Mouse (Mus musculus): ENCODE measurements around the gene Lsamp. TPM values are rescaled to one million over a fixed set of nuclear protein-coding genes. Genes with fewer than 3 reads are reported as not detected.

The Lsamp gene
- total and polyA plus RNA-seq, 2 experiments from 2014 or later = 122 to 157 TPM

DNA sequence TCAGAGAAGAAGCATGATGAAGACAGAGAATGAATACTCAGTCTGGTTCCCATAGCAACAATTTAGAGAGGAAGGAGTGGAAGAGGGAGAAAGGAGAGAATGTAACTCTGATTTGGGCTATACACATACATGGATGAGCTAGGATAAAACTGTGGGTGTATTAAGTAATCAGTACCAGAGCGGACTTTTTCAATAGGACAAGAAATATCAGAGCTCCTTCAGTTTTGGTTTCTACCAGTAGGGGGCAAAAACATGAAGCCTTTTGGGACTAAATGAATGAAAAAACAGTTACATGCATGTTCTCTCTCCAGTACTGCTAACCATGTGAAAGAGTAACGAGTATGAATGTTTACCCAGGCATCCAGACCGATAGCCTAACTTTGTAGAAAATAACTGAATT, 96.1 kb downstream of the Lsamp start:
- 75% methylated on average over 3 of the region's 3 CpGs for WGBS
- H3K9ac ChIP-seq (replicated peaks; ENCODE audit: low read length) = no peak overlapping the region

DNA sequence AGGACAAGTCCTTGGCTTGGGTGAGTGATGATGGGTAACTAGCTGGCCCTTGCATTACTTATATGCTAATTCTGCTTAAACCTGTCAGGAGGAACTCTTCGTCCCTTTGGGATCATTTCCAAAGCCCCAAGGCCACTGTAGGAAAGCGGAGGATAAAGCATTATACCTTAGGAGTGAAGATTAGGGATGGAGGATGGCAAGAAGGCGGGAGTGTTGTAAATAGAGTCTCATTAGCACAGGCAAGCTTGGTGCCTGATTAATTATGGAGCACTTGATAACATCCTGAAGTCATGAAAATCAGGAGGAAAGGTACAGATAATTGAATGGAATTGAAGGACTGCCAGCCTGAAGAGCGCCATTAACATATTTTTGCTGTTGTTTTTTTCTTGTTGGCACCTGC, 120.2 kb downstream of the Lsamp start:
- H3K27me3 ChIP-seq (ENCODE audit: insufficient read depth, low read length) = no peaks in the 10 kb centered on the region
- DNase-seq (ENCODE audit: low spot score) = no peak
- no peak for TF ChIP-seq CTCF (IDR thresholded peaks at IDR 0.05; ENCODE audit: low read depth)
- H3K4me2 ChIP-seq (ENCODE audit: low read depth, low read length) = no peak overlapping the region
- H3K9me3 ChIP-seq (ENCODE audit: low read length) = no peaks in the 10 kb centered on the region
- no peak overlapping the region for H3K9ac ChIP-seq (replicated peaks; ENCODE audit: low read length)
- H3K36me3 ChIP-seq (ENCODE audit: insufficient read depth, low read length) = no peaks in the 10 kb centered on the region
- ATAC-seq = no peak
- H3K27ac ChIP-seq = no peak overlapping the region
- H3K4me1 ChIP-seq (ENCODE audit: insufficient read depth, low read length) = no peaks in the 10 kb centered on the region
- WGBS = 64% methylated on average over 4 of the region's 4 CpGs
- no peak overlapping the region for H3K4me3 ChIP-seq (ENCODE audit: low read length)

More for the DNA sequence above, 96.1 kb downstream of the Lsamp start:
- peak; percentile 55 for TF ChIP-seq CTCF (IDR thresholded peaks at IDR 0.05; ENCODE audit: low read depth)
- no peak overlapping the region for H3K4me2 ChIP-seq (ENCODE audit: low read depth, low read length)
- no peaks in the 10 kb centered on the region for H3K9me3 ChIP-seq (ENCODE audit: low read length)
- peak; percentile 51 for DNase-seq (ENCODE audit: low spot score)
- H3K27ac ChIP-seq = no peak overlapping the region
- no peak for ATAC-seq
- H3K36me3 ChIP-seq (ENCODE audit: insufficient read depth, low read length) = no peaks in the 10 kb centered on the region
- H3K4me3 ChIP-seq (ENCODE audit: low read length) = no peak overlapping the region
- no peaks in the 10 kb centered on the region for H3K4me1 ChIP-seq (ENCODE audit: insufficient read depth, low read length)
- no peaks in the 10 kb centered on the region for H3K27me3 ChIP-seq (ENCODE audit: insufficient read depth, low read length)

DNA sequence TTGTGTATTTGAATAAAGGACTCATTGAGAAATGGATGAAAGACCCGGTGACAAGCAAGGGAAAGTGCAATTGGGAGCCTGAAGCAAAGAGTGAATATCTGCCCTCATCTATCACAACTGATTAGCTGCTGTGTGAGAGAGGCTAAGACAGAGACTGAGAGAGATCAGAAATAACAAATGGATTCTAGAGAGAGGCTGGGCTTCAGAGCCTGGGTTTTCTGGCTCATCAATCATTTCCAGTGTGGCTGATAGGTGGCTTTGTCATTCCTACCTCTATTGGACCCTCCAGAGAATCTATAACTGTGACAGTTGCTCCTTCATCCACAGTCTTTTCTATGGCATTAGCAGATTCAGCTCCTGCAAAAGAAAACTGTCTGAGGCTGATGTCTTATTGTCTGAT, 198.8 kb downstream of the Lsamp start:
- H3K4me3 ChIP-seq (ENCODE audit: low read length) = no peak overlapping the region
- no peak for ATAC-seq
- H3K9ac ChIP-seq (replicated peaks; ENCODE audit: low read length) = no peak overlapping the region
- DNase-seq (ENCODE audit: low spot score) = peak; percentile 3
- no peak for TF ChIP-seq CTCF (IDR thresholded peaks at IDR 0.05; ENCODE audit: low read depth)
- no peak overlapping the region for H3K27ac ChIP-seq
- 40% methylated on average over 1 of the region's 1 CpGs for WGBS
- no peaks in the 10 kb centered on the region for H3K27me3 ChIP-seq (ENCODE audit: insufficient read depth, low read length)
- H3K4me2 ChIP-seq (ENCODE audit: low read depth, low read length) = no peak overlapping the region
- no peaks in the 10 kb centered on the region for H3K4me1 ChIP-seq (ENCODE audit: insufficient read depth, low read length)
- H3K36me3 ChIP-seq (ENCODE audit: insufficient read depth, low read length) = no peaks in the 10 kb centered on the region
- H3K9me3 ChIP-seq (ENCODE audit: low read length) = no peaks in the 10 kb centered on the region

DNA sequence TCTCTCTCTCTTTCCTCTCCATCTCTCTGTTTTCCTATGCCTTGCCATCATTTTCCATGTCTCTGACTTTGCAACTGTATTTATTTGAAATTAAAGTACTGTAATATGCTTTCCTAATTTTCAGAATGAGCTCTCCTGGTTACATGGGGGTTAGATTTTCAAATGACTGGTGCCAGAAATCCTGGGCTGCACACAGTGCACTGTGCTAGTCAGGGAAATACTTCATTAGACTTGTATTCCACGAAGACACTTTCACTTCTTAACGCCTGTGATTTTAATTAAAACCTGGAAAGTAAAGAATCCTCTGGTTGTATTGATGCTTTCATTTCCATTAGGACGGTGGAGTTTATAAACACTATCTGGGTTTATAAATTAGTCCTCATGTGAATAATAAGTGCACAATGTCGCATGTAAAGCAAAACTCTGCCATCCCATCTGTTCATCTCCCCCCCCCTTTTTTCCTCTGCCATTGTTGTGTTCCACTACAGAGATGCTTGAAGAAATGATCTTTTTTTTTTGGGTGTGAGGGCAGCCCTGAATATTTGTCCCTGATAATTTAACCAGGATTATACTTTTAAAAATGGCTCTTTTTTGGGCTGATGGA, 203.9 kb downstream of the Lsamp start:
- WGBS = 48% methylated on average over 4 of the region's 4 CpGs

DNA sequence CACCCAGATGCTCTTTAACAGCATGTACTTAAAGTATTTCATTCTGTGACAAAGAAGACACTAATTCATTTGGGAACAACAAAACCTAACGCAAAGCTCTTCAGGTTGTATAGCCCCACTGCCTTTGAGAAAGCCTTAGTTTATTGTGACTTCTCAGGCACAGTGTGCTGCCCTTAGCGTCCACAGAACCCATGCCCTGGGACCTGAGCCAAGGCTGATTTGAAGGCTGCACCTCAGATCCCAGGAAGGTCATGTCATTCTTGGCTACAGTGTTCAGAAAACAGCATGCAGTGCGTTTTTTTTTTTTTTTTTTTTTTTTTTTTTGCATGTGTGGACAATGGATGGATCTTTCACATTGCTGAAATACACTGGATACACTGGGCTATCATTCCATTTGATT, 210.2 kb downstream of the Lsamp start:
- H3K4me1 ChIP-seq (ENCODE audit: insufficient read depth, low read length) = no peaks in the 10 kb centered on the region
- peak; percentile 68 for DNase-seq (ENCODE audit: low spot score)
- no peaks in the 10 kb centered on the region for H3K9me3 ChIP-seq (ENCODE audit: low read length)
- no peaks in the 10 kb centered on the region for H3K36me3 ChIP-seq (ENCODE audit: insufficient read depth, low read length)
- H3K9ac ChIP-seq (replicated peaks; ENCODE audit: low read length) = no peak overlapping the region
- 29% methylated on average over 3 of the region's 3 CpGs for WGBS
- no peaks in the 10 kb centered on the region for H3K27me3 ChIP-seq (ENCODE audit: insufficient read depth, low read length)
- H3K4me2 ChIP-seq (ENCODE audit: low read depth, low read length) = no peak overlapping the region
- no peak for TF ChIP-seq CTCF (IDR thresholded peaks at IDR 0.05; ENCODE audit: low read depth)
- H3K4me3 ChIP-seq (ENCODE audit: low read length) = no peak overlapping the region
- ATAC-seq = 0 out of 2 replicates have a peak, but pooled peaks have one; percentile 40
- H3K27ac ChIP-seq = no peak overlapping the region

More for the DNA sequence above, 203.9 kb downstream of the Lsamp start:
- TF ChIP-seq CTCF (IDR thresholded peaks at IDR 0.05; ENCODE audit: low read depth) = no peak
- Histone ChIP-seq H3K9me3 (ENCODE audit: low read length) (no peaks in the 10 kb centered on the region), H3K36me3 (ENCODE audit: insufficient read depth, low read length) (no peaks in the 10 kb centered on the region), H3K4me1 (ENCODE audit: insufficient read depth, low read length) (no peaks in the 10 kb centered on the region), H3K4me3 (ENCODE audit: low read length) (no peak overlapping the region), H3K27ac (no peak overlapping the region), H3K4me2 (ENCODE audit: low read depth, low read length) (no peak overlapping the region), H3K27me3 (ENCODE audit: insufficient read depth, low read length) (no peaks in the 10 kb centered on the region), H3K9ac (replicated peaks; ENCODE audit: low read length) (no peak overlapping the region)
- DNase-seq (ENCODE audit: low spot score) (peak; percentile 12), ATAC-seq (no peak)

DNA sequence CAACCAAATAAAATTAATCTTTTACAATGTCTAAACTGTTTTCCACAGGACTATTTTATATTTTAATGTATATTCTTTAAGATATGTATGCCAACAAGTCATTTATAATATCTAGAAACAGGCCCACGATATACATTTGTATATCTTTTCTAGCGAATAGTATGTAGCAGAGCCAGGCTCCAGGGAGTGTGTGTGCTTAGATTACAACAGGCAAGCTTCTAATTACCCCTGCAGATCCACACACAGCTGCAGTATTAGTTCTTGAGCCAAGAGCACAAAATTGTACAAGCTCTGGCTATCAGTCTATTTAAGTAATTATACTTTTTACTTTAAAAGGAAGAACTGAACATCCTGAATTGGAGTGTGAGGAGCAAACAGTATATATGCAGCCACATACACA, 210.7 kb downstream of the Lsamp start:
- no peak for ATAC-seq
- no peak overlapping the region for H3K9ac ChIP-seq (replicated peaks; ENCODE audit: low read length)
- no peaks in the 10 kb centered on the region for H3K4me1 ChIP-seq (ENCODE audit: insufficient read depth, low read length)
- WGBS = 62% methylated on average over 2 of the region's 2 CpGs
- no peak overlapping the region for H3K4me2 ChIP-seq (ENCODE audit: low read depth, low read length)
- no peaks in the 10 kb centered on the region for H3K27me3 ChIP-seq (ENCODE audit: insufficient read depth, low read length)
- DNase-seq (ENCODE audit: low spot score) = no peak
- no peak overlapping the region for H3K27ac ChIP-seq
- no peak overlapping the region for H3K4me3 ChIP-seq (ENCODE audit: low read length)
- no peaks in the 10 kb centered on the region for H3K36me3 ChIP-seq (ENCODE audit: insufficient read depth, low read length)
- H3K9me3 ChIP-seq (ENCODE audit: low read length) = no peaks in the 10 kb centered on the region
- no peak for TF ChIP-seq CTCF (IDR thresholded peaks at IDR 0.05; ENCODE audit: low read depth)

DNA sequence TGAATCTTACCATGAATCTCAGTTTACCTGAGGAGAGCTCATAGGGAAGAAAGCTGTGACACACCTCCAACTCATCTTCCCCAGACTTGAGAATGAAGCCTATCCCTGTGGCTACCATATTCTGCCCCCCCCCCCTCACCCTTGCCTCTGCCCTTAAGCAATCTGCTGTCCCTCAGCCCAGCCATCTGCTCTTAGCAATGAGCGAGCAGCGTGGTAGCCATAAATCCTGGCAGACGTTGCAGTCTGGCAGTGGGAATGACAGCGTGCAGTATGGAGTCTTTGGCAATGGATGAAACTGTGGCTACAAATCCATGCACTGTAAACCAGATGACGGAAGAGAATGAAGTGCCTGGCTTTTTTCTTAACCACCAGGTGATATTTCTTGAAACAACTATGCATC, 244.5 kb downstream of the Lsamp start:
- no peak overlapping the region for H3K27ac ChIP-seq
- peak; percentile 93 for ATAC-seq
- 47% methylated on average over 5 of the region's 5 CpGs for WGBS
- H3K4me3 ChIP-seq (ENCODE audit: low read length) = no peak overlapping the region
- peaks cover 3% of the 10 kb centered on the region; the same call in 1 of the 2 replicates for H3K4me1 ChIP-seq (ENCODE audit: insufficient read depth, low read length)
- TF ChIP-seq CTCF (IDR thresholded peaks at IDR 0.05; ENCODE audit: low read depth) = no peak
- no peaks in the 10 kb centered on the region for H3K9me3 ChIP-seq (ENCODE audit: low read length)
- H3K4me2 ChIP-seq (ENCODE audit: low read depth, low read length) = no peak overlapping the region
- H3K27me3 ChIP-seq (ENCODE audit: insufficient read depth, low read length) = no peaks in the 10 kb centered on the region
- DNase-seq (ENCODE audit: low spot score) = peak; percentile 86
- H3K9ac ChIP-seq (replicated peaks; ENCODE audit: low read length) = no peak overlapping the region
- no peaks in the 10 kb centered on the region for H3K36me3 ChIP-seq (ENCODE audit: insufficient read depth, low read length)
